Mouse (Mus musculus) midbrain, embryonic 12.5 days (tissue): ENCODE measurements around the gene Ubap1l. TPM values are rescaled to one million over a fixed set of nuclear protein-coding genes. Genes with fewer than 3 reads are reported as not detected.

Experiments
- ATAC-seq: fragments of 200-750 bp; cut with Nextera tagmentation; 2 replicates; pipeline ENCODE4 v1.8.0; 2017; ENCODE audit warnings: low read depth, moderate TSS enrichment, moderate library complexity; ENCODE audit not compliant: low FRiP score
- H3K27ac ChIP-seq: fragments of 300-500 bp; sonication (generic); replicated peaks from 2 replicates; pipeline ENCODE4 v1.5.1; 2016; ENCODE audit warnings: mild to moderate bottlenecking
- H3K27me3 ChIP-seq: fragments of 300-500 bp; sonication (generic); 2 replicates; pipeline ENCODE4 v1.6.1; 2016; ENCODE audit warnings: mild to moderate bottlenecking
- H3K36me3 ChIP-seq: fragments of 300-500 bp; sonication (generic); 2 replicates; pipeline ENCODE4 v1.6.1; 2016
- H3K4me1 ChIP-seq: fragments of 300-500 bp; sonication (generic); 2 replicates; pipeline ENCODE4 v1.6.1; 2016
- H3K4me2 ChIP-seq: fragments of 300-500 bp; sonication (generic); replicated peaks from 2 replicates; pipeline ENCODE4 v1.6.1; 2016; ENCODE audit warnings: mild to moderate bottlenecking, moderate library complexity
- H3K4me3 ChIP-seq: fragments of 300-500 bp; sonication (generic); 2 replicates; pipeline ENCODE4 v1.5.1; 2016; ENCODE audit warnings: mild to moderate bottlenecking
- H3K9ac ChIP-seq: fragments of 300-500 bp; sonication (generic); replicated peaks from 2 replicates; pipeline ENCODE4 v1.6.1; 2016; ENCODE audit warnings: mild to moderate bottlenecking, moderate library complexity
- H3K9me3 ChIP-seq: fragments of 300-500 bp; sonication (generic); 2 replicates; pipeline ENCODE4 v1.6.1; 2016; ENCODE audit warnings: mild to moderate bottlenecking
- WGBS: fragments of 180-500 bp; shearing (Covaris S2); methylation state at CpG from one replicate; pipeline ENCODE4 v1.1.7; 2016; 5-methylcytosine and 5-hydroxymethylcytosine counted together
- polyA plus RNA-seq: library from polyadenylated mRNA; unstranded; fragments of >200 nt; fragmentation: Nextera tagmentation; extraction: Ambion mirVana; gene quantifications from 2 replicates; pipeline ENCODE4 v1.2.1, GENCODE M21; 2016

Ubap1l gene
- polyA plus RNA-seq, 1 experiment from 2014 or later = 0.65 TPM

- no peak within 1 kb of the TSS for H3K4me3 ChIP-seq
- H3K36me3 ChIP-seq = no peaks in the 10 kb centered on the region
- H3K4me2 ChIP-seq = no peak within 1 kb of the TSS
- no peak within 1 kb of the TSS for H3K27ac ChIP-seq
- 88% methylated on average over 11 of the region's 11 CpGs for WGBS
- H3K9ac ChIP-seq = no peak within 1 kb of the TSS
- no peaks in the 10 kb centered on the region for H3K4me1 ChIP-seq
- H3K9me3 ChIP-seq = no peaks in the 10 kb centered on the region
- H3K27me3 ChIP-seq = no peaks in the 10 kb centered on the region; the same call in 1 of the 2 replicates
- ATAC-seq = no peak
These were observed 62.1 kb downstream of the Ubap1l start, which contains the start of gene Slc51b for GRCm38 (mm10) chr9:65422760-65423501. Slc51b (minus strand) TSS chr9:65422955.

DNA sequence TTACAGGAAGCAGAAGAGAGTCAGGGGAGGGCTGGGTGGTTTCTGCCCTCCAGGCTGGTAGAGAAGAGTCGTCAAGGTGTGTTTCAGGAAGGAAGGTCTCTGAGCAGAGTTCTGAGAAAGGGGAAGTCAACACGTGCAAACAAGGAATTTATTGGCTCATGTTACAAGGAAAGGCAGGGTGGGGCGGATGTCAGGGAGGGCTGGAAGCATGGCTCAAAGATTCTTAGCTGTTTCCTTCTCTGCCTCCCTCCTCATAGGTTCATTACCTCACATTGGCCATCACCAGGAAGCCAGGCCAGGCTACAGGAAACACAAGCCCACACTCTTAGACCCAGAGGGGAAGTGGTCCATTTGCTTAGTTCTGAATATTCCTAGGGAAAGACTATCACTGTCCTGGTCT is 63.6 kb downstream of the Ubap1l start:
- 51% methylated on average over 3 of the region's 3 CpGs for WGBS
- no peak for ATAC-seq
- no peak overlapping the region for H3K9ac ChIP-seq
- H3K36me3 ChIP-seq = no peaks in the 10 kb centered on the region
- no peaks in the 10 kb centered on the region; the same call in 1 of the 2 replicates for H3K27me3 ChIP-seq
- no peak overlapping the region for H3K27ac ChIP-seq
- H3K9me3 ChIP-seq = no peaks in the 10 kb centered on the region
- no peaks in the 10 kb centered on the region for H3K4me1 ChIP-seq
- H3K4me2 ChIP-seq = no peak overlapping the region
- no peak overlapping the region for H3K4me3 ChIP-seq

DNA sequence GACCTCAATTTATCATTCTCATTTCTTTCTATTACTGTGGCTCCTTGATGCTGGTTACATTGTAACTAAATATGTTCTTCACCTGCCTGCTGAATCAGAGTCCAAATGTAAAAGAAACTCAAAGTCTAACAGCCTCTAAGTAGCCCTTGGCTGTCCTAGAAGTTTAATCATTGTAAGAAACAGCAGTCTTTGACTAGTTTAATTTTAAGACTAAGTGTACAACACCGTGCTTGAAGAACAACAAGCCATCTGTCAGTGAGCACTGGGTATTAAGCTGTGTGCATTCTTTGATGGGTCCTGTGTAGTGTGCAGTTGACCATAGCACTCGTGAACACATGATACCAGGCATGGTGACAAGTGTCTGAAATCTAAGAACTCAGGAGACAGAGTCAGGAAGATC is 66.7 kb downstream of the Ubap1l start:
- no peak overlapping the region for H3K27ac ChIP-seq
- no peak overlapping the region for H3K9ac ChIP-seq
- H3K4me1 ChIP-seq = no peaks in the 10 kb centered on the region
- 73% methylated on average over 2 of the region's 2 CpGs for WGBS
- no peaks in the 10 kb centered on the region; the same call in 1 of the 2 replicates for H3K27me3 ChIP-seq
- no peak for ATAC-seq
- H3K9me3 ChIP-seq = no peaks in the 10 kb centered on the region
- H3K4me3 ChIP-seq = no peak overlapping the region
- no peaks in the 10 kb centered on the region for H3K36me3 ChIP-seq
- no peak overlapping the region for H3K4me2 ChIP-seq

DNA sequence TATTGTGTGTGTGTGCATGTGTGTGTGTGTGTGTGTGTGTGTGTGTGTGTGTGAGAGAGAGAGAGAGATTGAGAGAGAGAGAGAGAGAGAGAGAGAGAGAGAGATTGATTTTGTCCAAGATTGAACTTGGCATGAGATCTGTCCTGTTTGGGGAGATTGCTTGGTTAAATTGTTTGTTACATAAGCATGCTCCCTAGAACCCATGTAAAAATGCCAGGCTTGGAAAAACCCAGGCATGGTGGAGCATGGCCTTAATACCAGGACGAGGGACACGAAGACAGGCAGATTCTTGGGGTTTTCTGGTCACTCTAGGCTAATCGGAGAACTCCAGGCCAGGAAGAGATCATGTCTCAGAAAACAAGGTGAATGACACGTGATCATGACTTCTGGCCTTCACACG is 67.2 kb downstream of the Ubap1l start:
- Histone ChIP-seq H3K27ac (no peak overlapping the region), H3K9ac (no peak overlapping the region), H3K4me1 (no peaks in the 10 kb centered on the region), H3K9me3 (no peaks in the 10 kb centered on the region), H3K4me3 (no peak overlapping the region), H3K4me2 (no peak overlapping the region), H3K36me3 (no peaks in the 10 kb centered on the region), H3K27me3 (no peaks in the 10 kb centered on the region; the same call in 1 of the 2 replicates)
- no peak for ATAC-seq
- WGBS = 88% methylated on average over 5 of the region's 5 CpGs

Other genes with a start within 250 kb of the Ubap1l start
- gene Igdcc3, start 219.9 kb upstream of the Ubap1l start, polyA plus RNA-seq = 62.1 and 74.7 TPM in 2 replicates
- 5.6 and 6.5 TPM in 2 replicates for gene Parp16, start 165.7 kb upstream of the Ubap1l start, polyA plus RNA-seq
- gene Cilp, start 95.9 kb upstream of the Ubap1l start, polyA plus RNA-seq = 0.09 and 0.11 TPM in 2 replicates
- gene Clpx, start 66.8 kb upstream of the Ubap1l start, polyA plus RNA-seq = 43.0 and 44.3 TPM in 2 replicates
- 12.2 and 14.3 TPM in 2 replicates for gene Pdcd7, start 14.9 kb upstream of the Ubap1l start, polyA plus RNA-seq
- gene Kbtbd13, start 30.6 kb downstream of the Ubap1l start, polyA plus RNA-seq = 0.37 and 0.45 TPM in 2 replicates
- 6.5 TPM in 2 replicates for gene Rasl12, start 37.5 kb downstream of the Ubap1l start, polyA plus RNA-seq
- not detected in 2 replicates for gene Slc51b, start 61.9 kb downstream of the Ubap1l start, polyA plus RNA-seq
- 22.9 and 23.3 TPM in 2 replicates for gene Mtfmt, start 74.7 kb downstream of the Ubap1l start, polyA plus RNA-seq
- 112 and 113 TPM in 2 replicates for gene Spg21, start 99.9 kb downstream of the Ubap1l start, polyA plus RNA-seq
- gene Ankdd1a, start 159.2 kb downstream of the Ubap1l start, polyA plus RNA-seq = 0.22 and 0.24 TPM in 2 replicates
- gene Plekho2, start 219.0 kb downstream of the Ubap1l start, polyA plus RNA-seq = 10.0 and 10.6 TPM in 2 replicates
- 22.3 and 24.0 TPM in 2 replicates for gene Pif1, start 226.1 kb downstream of the Ubap1l start, polyA plus RNA-seq